Mouse (Mus musculus) thymus, adult 2 months (tissue): ENCODE data around the gene Snd1.

Experiments used
- CTCF ChIP-seq: fragments of 200-500 bp; IDR thresholded peaks from 2 replicates; pipeline ENCODE4 v1.5.1; 2012; ENCODE audit warnings: mild to moderate bottlenecking, control low read depth, low read length, moderate library complexity, borderline replicate concordance; ENCODE audit not compliant: control insufficient read depth, poor library complexity, insufficient read depth; ENCODE audit errors: extremely low read depth
- POLR2A ChIP-seq: fragments of 200-500 bp; IDR thresholded peaks from 2 replicates; pipeline ENCODE4 v1.6.1; 2012; ENCODE audit warnings: mild to moderate bottlenecking, low read length, control low read depth, moderate library complexity; ENCODE audit not compliant: control insufficient read depth, poor library complexity, insufficient read depth; ENCODE audit errors: extremely low read depth

DNA sequence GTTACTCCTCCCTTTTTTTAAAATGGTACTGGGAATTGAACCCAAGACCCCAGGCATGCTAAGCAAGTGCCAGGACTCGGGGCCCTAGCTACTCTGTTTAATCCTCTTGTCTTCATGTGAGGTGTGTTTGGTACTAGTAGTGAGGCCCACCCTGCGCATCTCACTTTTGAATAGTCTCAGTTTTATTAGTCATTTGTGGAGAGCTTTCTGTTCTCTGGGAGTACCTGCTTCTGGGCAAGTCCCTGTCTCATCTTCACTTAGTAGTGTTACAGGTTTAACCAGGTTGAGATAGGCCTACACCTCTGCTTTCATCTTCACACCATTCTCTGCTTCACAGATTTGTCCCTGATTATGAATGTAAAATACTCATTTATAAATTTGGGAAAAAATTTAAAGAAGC lies 84.5 kb downstream of the Snd1 start:
- TF ChIP-seq CTCF (no peak), POLR2A (no peak)
